Mouse (Mus musculus): Measurements from ENCODE around the gene Il1rl1.

Il1rl1 gene

GRCm38 (mm10) chr1:40435936-40436335, 6.6 kb downstream of the Il1rl1 start:
- in situ Hi-C loops (cut with MboI; ENCODE audit: low sequenced_read_pairs) = no loop called here

DNA sequence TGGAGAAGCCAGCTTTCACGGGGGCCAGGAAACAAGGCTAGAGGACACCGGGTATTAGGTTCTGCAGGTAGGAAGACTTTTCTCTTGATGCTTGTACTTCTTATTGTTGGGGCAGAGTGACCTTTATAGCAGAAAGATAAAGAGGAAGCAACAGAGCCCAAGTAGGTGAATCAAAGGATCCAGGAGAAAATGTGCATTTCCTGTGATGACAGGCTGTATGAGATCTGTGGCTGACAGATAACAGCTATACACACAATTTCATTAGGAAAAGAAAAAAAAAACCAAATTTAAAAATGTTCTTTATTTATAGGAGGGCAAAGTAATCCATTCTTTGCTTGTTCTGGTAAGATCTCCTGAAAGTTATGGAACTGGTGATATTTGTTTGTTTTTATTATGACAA, 8.0 kb downstream of the Il1rl1 start:
- in situ Hi-C loops (cut with MboI; ENCODE audit: low sequenced_read_pairs) = no loop called here

DNA sequence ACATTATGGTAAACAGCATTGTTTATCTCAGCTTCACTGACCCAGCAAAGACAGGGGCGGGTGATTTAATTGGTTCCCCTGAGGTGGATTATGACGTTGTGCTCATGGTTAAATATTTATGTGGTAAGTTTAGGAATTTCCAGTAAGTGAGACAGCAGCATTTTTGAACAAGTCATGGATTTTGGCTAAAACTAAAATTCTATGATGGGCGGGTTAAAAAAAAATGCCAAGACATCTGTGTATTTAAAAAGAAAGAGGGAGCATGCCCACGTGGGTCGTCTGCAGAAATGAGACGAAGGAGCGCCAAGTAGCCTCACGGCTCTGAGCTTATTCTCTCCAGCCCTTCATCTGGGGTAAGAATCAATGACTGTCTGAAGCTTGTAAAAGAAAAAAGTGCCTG, 10.1 kb downstream of the Il1rl1 start:
- in situ Hi-C loops (cut with MboI; ENCODE audit: low sequenced_read_pairs) = no loop called here

GRCm38 (mm10) chr1:40444800-40445199, 15.4 kb downstream of the Il1rl1 start:
- in situ Hi-C loops (cut with MboI; ENCODE audit: low sequenced_read_pairs) = no loop called here

- in situ Hi-C loops (cut with MboI; ENCODE audit: low sequenced_read_pairs) = no loop called here
Measured at GRCm38 (mm10) chr1:40465477-40466430, 36.4 kb downstream of the Il1rl1 start, which contains the start of gene Il18r1. Gene Il18r1 (plus strand): TSS chr1:40465552.

GRCm38 (mm10) chr1:40467306-40467705, 37.9 kb downstream of the Il1rl1 start:
- in situ Hi-C loops (cut with MboI; ENCODE audit: low sequenced_read_pairs) = no loop called here

- in situ Hi-C loops (cut with MboI; ENCODE audit: low sequenced_read_pairs) = no loop called here
Measured at GRCm38 (mm10) chr1:40468805-40469204, 39.4 kb downstream of the Il1rl1 start.

- in situ Hi-C loops (cut with MboI; ENCODE audit: low sequenced_read_pairs) = no loop called here
Measured at GRCm38 (mm10) chr1:40469900-40470299, 40.5 kb downstream of the Il1rl1 start.

DNA sequence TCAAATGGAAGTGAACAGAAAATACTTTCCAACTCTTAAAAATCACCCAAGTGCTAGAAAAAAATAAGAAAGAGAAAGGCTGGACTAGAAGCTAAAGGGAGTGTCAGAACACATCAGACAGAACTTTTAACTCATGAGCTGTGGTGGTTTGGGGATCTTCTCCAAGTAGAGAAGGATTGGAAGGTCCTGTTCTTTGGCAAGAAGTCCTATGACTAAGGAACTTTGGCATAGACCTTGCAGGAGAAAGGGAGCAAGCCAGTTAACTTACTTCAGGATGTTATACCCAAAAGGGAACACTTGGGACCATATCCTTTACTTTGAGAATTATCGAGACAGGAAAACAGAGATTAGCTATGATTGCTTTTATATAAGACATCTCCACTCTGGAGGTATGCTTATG, 43.0 kb downstream of the Il1rl1 start:
- in situ Hi-C loops (cut with MboI; ENCODE audit: low sequenced_read_pairs) = no loop called here

- in situ Hi-C loops (cut with MboI; ENCODE audit: low sequenced_read_pairs) = no loop called here
Measured at GRCm38 (mm10) chr1:40473640-40474039, 44.3 kb downstream of the Il1rl1 start.

- in situ Hi-C loops (cut with MboI; ENCODE audit: low sequenced_read_pairs) = no loop called here
Measured at GRCm38 (mm10) chr1:40474336-40474735, 45.0 kb downstream of the Il1rl1 start.

- in situ Hi-C loops (cut with MboI; ENCODE audit: low sequenced_read_pairs) = no loop called here
Measured at GRCm38 (mm10) chr1:40475697-40476096, 46.3 kb downstream of the Il1rl1 start.

- in situ Hi-C loops (cut with MboI; ENCODE audit: low sequenced_read_pairs) = no loop called here
Measured at GRCm38 (mm10) chr1:40476756-40477155, 47.4 kb downstream of the Il1rl1 start.

- in situ Hi-C loops (cut with MboI; ENCODE audit: low sequenced_read_pairs) = no loop called here
Measured at GRCm38 (mm10) chr1:40479505-40479923, 50.1 kb downstream of the Il1rl1 start.

- in situ Hi-C loops (cut with MboI; ENCODE audit: low sequenced_read_pairs) = no loop called here
Measured at GRCm38 (mm10) chr1:40494594-40494993, 65.2 kb downstream of the Il1rl1 start.

GRCm38 (mm10) chr1:40499708-40500107, 70.3 kb downstream of the Il1rl1 start:
- in situ Hi-C loops (cut with MboI; ENCODE audit: low sequenced_read_pairs) = no loop called here

GRCm38 (mm10) chr1:40501126-40501525, 71.8 kb downstream of the Il1rl1 start:
- in situ Hi-C loops (cut with MboI; ENCODE audit: low sequenced_read_pairs) = no loop called here

- in situ Hi-C loops (cut with MboI; ENCODE audit: low sequenced_read_pairs) = no loop called here
Measured at GRCm38 (mm10) chr1:40501546-40502398, 72.4 kb downstream of the Il1rl1 start.

- in situ Hi-C loops (cut with MboI; ENCODE audit: low sequenced_read_pairs) = no loop called here
Measured at GRCm38 (mm10) chr1:40504548-40504947, 75.2 kb downstream of the Il1rl1 start.

Data from CH12F3 (cell line).